Mouse (Mus musculus) myocyte (in vitro differentiated cells): Measurements from ENCODE around the gene Noxo1. TPM values are rescaled to one million over a fixed set of nuclear protein-coding genes. Genes with fewer than 3 reads are reported as not detected.

Source experiments
- H3K27me3 ChIP-seq: one replicate; pipeline ENCODE4 v1.6.1; 2011; ENCODE audit not compliant: control insufficient read depth, insufficient read depth, insufficient read length
- H3K36me3 ChIP-seq: one replicate; pipeline ENCODE4 v1.6.1; 2011; ENCODE audit not compliant: control insufficient read depth, insufficient read depth
- H3K4me2 ChIP-seq: one replicate; pipeline ENCODE4 v1.6.1; 2011; ENCODE audit warnings: low read depth, control low read depth
- H3K4me3 ChIP-seq: one replicate; pipeline ENCODE4 v1.5.1; 2011; ENCODE audit warnings: mild to moderate bottlenecking, control low read depth, moderate library complexity
- H3K79me2 ChIP-seq: one replicate; pipeline ENCODE4 v1.6.1; 2011; ENCODE audit not compliant: control insufficient read depth, insufficient read depth
- H3ac ChIP-seq: one replicate; pipeline ENCODE4 v1.6.1; 2011; ENCODE audit not compliant: control insufficient read depth, insufficient read length
- CEBPB ChIP-seq: IDR thresholded peaks from 2 replicates; pipeline ENCODE4 v1.6.1; 2011; ENCODE audit warnings: mild to moderate bottlenecking, moderate library complexity; ENCODE audit not compliant: poor library complexity, insufficient read depth, severe bottlenecking
- E2F4 ChIP-seq: IDR thresholded peaks from one replicate; pipeline ENCODE4 v1.6.1; 2011; ENCODE audit warnings: mild to moderate bottlenecking, control low read depth, moderate library complexity; ENCODE audit not compliant: insufficient read depth
- MAX ChIP-seq: IDR thresholded peaks from one replicate; pipeline ENCODE4 v1.6.1; 2011; ENCODE audit warnings: low read depth, mild to moderate bottlenecking, control low read depth
- MYOD1 ChIP-seq, 3 experiments: IDR thresholded peaks; one replicate each; pipeline ENCODE4 v1.6.1; 2011; ENCODE audit warnings: control low read depth in 2 of 3, low read depth in 2 of 3, mild to moderate bottlenecking in 2 of 3, moderate library complexity in 1 of 3; ENCODE audit not compliant: insufficient read length in 2 of 3, control insufficient read depth in 1 of 3
- MYOG ChIP-seq, 3 experiments: IDR thresholded peaks; one replicate each; pipeline ENCODE4 v1.6.1; 2011; ENCODE audit warnings: control low read depth in 2 of 3, low read depth in 2 of 3, mild to moderate bottlenecking in 2 of 3; ENCODE audit not compliant: insufficient read length in 2 of 3, control insufficient read depth in 1 of 3, insufficient read depth in 1 of 3
- POLR2A ChIP-seq: IDR thresholded peaks from one replicate; pipeline ENCODE4 v1.6.1; 2011; ENCODE audit warnings: low read depth, mild to moderate bottlenecking, control low read depth, moderate library complexity; ENCODE audit not compliant: insufficient read length
- POLR2AphosphoS2 ChIP-seq: IDR thresholded peaks from one replicate; pipeline ENCODE4 v1.6.1; 2011; ENCODE audit warnings: low read depth, control low read depth; ENCODE audit not compliant: insufficient read length
- REST ChIP-seq: IDR thresholded peaks from one replicate; pipeline ENCODE4 v1.6.1; 2011; ENCODE audit warnings: mild to moderate bottlenecking, control low read depth, moderate library complexity; ENCODE audit not compliant: insufficient read depth, insufficient read length
- SRF ChIP-seq: IDR thresholded peaks from one replicate; pipeline ENCODE4 v1.6.1; 2011; ENCODE audit warnings: low read depth; ENCODE audit not compliant: control insufficient read depth, insufficient read length
- TCF12 ChIP-seq: IDR thresholded peaks from one replicate; pipeline ENCODE4 v1.6.1; 2011; ENCODE audit warnings: mild to moderate bottlenecking, control low read depth; ENCODE audit not compliant: poor library complexity, insufficient read depth, severe bottlenecking
- TCF3 ChIP-seq: IDR thresholded peaks from one replicate; pipeline ENCODE4 v1.6.1; 2011; ENCODE audit warnings: low read depth, control low read depth; ENCODE audit not compliant: insufficient read length
- USF1 ChIP-seq: IDR thresholded peaks from one replicate; pipeline ENCODE4 v1.6.1; 2011; ENCODE audit warnings: low read depth, mild to moderate bottlenecking, control low read depth, moderate library complexity
- polyA plus RNA-seq: library from polyadenylated mRNA; unstranded; fragments of >200 nt; fragmentation: generic; extraction: Trizol; gene quantifications from one replicate; pipeline ENCODE4 v1.2.1, GENCODE M21; 2012; ENCODE audit warnings: missing spikeins

The Noxo1 gene
- polyA plus RNA-seq, 1 experiment: 0.54 TPM

DNA sequence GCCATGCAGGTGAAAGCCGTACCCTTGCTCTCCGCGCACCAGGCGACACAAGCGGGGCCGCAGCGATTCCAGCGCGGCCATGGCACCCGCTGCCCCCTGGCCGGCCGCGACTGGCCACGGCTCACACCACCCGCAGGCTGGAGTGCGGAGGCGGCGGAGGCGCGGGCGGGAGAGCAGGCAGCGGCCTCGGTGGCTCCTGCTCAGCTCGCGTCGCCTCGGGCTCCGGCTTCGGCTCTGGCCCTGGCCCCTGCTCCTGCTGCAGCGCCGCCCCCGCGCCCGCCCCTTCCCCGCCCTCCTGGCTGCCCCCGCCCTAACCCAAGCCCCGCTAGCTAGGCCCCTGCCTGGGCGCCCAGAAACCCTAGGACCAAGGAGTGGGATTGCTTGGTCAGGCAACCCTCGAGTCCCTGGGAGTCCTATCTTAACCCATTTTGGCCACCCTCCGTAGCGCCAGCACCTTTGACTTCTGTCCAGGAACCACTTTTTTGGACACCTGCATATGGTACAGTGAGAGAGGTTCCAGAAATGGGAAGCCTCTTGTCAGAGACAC is 45.9 kb upstream of the Noxo1 start, which contains the start of gene Slc9a3r2:
Slc9a3r2 (minus strand) TSS at position 258 of the 547 bp plus-strand sequence.
- Histone ChIP-seq H3K4me2 (peak within 1 kb of the TSS; percentile 87), H3K4me3 (peak within 1 kb of the TSS; percentile 5), H3K36me3 (no peaks in the 10 kb centered on the region), H3K27me3 (no peaks in the 10 kb centered on the region), H3K79me2 (no peaks in the 10 kb centered on the region), H3ac (peak within 1 kb of the TSS; percentile 4)
- TF ChIP-seq TCF12: no peak
- TF ChIP-seq POLR2A: peak; percentile 60
- TF ChIP-seq USF1: no peak
- TF ChIP-seq POLR2AphosphoS2: peak; percentile 36
- no peak for TF ChIP-seq TCF3
- TF ChIP-seq REST: no peak
- no peak for TF ChIP-seq CEBPB
- TF ChIP-seq MYOD1 (IDR thresholded peaks at IDR 0.05; ENCODE audit: control insufficient read depth in 1 of 3, insufficient read length in 2 of 3, low read depth in 2 of 3): peak in 1 of 3 experiments; percentile 18
- TF ChIP-seq MYOG (IDR thresholded peaks at IDR 0.05; ENCODE audit: control insufficient read depth in 1 of 3, insufficient read depth in 1 of 3, insufficient read length in 2 of 3, low read depth in 2 of 3): no peak
- no peak for TF ChIP-seq E2F4
- TF ChIP-seq SRF: no peak
- TF ChIP-seq MAX: no peak

- no peaks in the 10 kb centered on the region for H3K36me3 ChIP-seq
- no peak overlapping the region for H3K4me2 ChIP-seq
- TF ChIP-seq POLR2AphosphoS2 (no peak), MYOD1 (IDR thresholded peaks at IDR 0.05; ENCODE audit: control insufficient read depth in 1 of 3, insufficient read length in 2 of 3, low read depth in 2 of 3) (no peak), POLR2A (no peak), E2F4 (no peak), MYOG (IDR thresholded peaks at IDR 0.05; ENCODE audit: control insufficient read depth in 1 of 3, insufficient read depth in 1 of 3, insufficient read length in 2 of 3, low read depth in 2 of 3) (no peak), USF1 (no peak), CEBPB (no peak), REST (no peak), TCF12 (no peak), MAX (no peak), TCF3 (no peak), SRF (no peak)
- no peaks in the 10 kb centered on the region for H3K79me2 ChIP-seq
- no peak overlapping the region for H3ac ChIP-seq
- H3K4me3 ChIP-seq: no peak overlapping the region
- no peaks in the 10 kb centered on the region for H3K27me3 ChIP-seq
Measured at GRCm38 (mm10) chr17:24650766-24651165, 45.3 kb upstream of the Noxo1 start.

DNA sequence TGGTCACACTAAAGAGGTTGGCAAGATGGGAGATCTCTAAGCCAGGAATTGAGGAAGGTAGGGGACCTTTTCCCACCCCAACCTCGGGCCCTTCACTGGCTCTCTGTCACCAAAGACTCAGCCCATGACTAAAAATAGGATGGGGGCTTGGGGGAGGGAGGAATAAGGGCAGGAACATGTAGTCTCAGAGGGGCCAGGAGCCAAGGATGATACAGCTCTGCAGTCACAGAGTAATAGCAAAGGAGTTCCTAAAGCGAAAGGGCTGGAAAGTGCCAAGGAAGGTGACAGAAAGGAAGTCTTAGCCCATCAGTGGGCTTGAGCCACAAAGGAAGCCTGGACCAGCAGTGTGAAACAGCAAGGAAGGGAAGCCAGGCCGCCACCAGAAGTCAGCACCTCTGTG is 44.2 kb upstream of the Noxo1 start:
- H3K4me3 ChIP-seq: no peak overlapping the region
- no peak overlapping the region for H3K4me2 ChIP-seq
- H3K27me3 ChIP-seq: peaks cover 3% of the 10 kb centered on the region
- H3K36me3 ChIP-seq: no peaks in the 10 kb centered on the region
- no peak overlapping the region for H3ac ChIP-seq
- TF ChIP-seq SRF: no peak
- no peak for TF ChIP-seq E2F4
- TF ChIP-seq POLR2A: no peak
- no peak for TF ChIP-seq MAX
- TF ChIP-seq MYOG (IDR thresholded peaks at IDR 0.05; ENCODE audit: control insufficient read depth in 1 of 3, insufficient read depth in 1 of 3, insufficient read length in 2 of 3, low read depth in 2 of 3): no peak
- H3K79me2 ChIP-seq: no peaks in the 10 kb centered on the region

DNA sequence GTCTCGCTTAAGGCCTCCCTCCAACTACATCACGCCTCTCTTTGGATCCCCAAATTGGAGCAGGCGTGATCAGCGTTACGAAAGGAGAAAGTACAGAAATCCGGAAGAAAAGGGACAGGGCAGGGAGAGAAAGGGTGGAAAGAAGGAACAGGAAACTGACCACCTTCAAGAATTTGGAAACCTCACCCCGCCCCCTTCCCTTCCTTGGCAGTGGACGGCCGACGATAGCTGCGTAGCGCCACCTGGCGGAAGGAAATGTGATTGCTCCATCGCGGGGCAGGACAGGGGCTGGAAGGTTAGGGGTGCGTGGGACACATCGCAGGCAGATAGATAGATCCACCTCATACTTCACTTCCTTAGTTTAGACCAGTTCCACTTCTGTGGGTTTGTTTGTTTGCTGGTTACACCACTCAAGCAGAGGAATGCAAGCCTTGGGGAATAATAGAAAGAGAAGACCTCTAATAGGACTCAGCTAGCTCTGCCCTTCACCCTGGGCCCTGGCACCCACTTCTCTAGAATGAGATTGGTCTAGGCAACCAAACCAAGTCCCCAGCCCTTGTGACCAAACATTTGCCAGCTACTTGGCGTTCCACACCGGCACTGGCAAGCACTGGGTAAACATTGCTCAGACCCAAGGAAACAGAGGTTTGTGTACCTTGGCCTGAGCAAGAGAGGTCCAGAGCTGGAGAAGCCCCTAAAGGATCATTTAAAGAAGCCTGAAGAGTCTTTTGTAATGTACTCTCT is 41.9 kb upstream of the Noxo1 start:
- no peaks in the 10 kb centered on the region for H3K36me3 ChIP-seq
- H3K4me2 ChIP-seq: peak overlapping the region; percentile 50
- H3K27me3 ChIP-seq: peaks cover 7% of the 10 kb centered on the region
- no peak overlapping the region for H3ac ChIP-seq
- TF ChIP-seq USF1 (no peak), POLR2A (no peak), TCF12 (no peak), E2F4 (no peak), TCF3 (no peak), POLR2AphosphoS2 (no peak), REST (no peak), MYOD1 (IDR thresholded peaks at IDR 0.05; ENCODE audit: control insufficient read depth in 1 of 3, insufficient read length in 2 of 3, low read depth in 2 of 3) (no peak), MAX (no peak), CEBPB (no peak), MYOG (IDR thresholded peaks at IDR 0.05; ENCODE audit: control insufficient read depth in 1 of 3, insufficient read depth in 1 of 3, insufficient read length in 2 of 3, low read depth in 2 of 3) (no peak), SRF (no peak)
- H3K79me2 ChIP-seq: no peaks in the 10 kb centered on the region
- no peak overlapping the region for H3K4me3 ChIP-seq
